Mouse (Mus musculus): ENCODE results near the gene Srp9. TPM values are rescaled to one million over a fixed set of nuclear protein-coding genes. Genes with fewer than 3 reads are reported as not detected.

Gene Srp9
- polyA plus RNA-seq, 1 experiment from 2014 or later: 156 TPM

DNA sequence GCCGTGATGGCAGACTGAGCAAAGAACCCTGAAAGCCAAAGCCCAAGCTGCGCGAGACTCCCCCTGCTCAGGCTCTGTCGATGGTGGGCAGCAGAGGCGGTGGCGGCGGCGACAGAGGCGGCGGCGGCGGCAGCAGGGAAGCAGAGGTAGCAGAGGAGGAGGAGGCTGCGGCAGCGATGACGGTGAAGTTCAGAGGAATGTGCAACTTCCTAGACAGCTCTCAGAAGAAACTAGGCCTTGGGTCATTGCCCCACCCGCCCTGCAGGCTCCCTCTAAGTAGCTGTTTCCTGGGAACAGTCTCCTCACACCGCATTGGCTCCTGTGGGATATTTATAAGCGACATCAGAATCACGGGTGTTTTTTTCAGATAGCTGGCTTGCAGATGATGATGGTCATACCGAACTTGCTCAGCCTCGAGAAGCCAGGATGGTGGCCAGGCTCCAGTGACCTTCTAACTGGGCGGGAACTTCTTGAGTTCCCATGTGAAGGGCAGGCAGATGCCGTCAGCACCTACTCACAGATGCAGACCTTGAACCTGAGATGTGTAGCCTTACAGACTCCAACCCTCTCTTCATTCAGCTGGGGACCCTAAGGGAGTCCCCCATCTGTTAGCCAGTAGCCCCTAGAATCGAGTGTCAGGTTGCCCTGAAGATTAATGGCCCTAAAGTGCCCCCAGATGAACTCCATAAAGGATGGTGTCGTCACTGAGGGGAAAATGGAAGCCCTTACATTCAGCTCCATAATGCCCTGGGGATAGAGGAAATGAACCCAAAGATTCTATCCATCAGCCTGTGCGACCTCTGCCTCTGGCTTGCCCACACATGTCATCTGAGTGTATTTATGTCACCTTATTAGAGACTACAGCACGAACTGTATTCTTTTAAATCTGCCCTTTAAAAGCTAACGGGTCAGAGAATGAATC lies 12.9 kb downstream of the Srp9 start:
- no peaks in the 10 kb centered on the region for H3K9me3 ChIP-seq
- WGBS: 69% methylated on average over 26 of the region's 28 CpGs
- no peak overlapping the region for H3K4me3 ChIP-seq (replicated peaks)
- no peak overlapping the region for H3K4me2 ChIP-seq
- H3K27me3 ChIP-seq: peaks cover 4% of the 10 kb centered on the region; the same call in 1 of the 2 replicates
- peaks cover 3% of the 10 kb centered on the region for H3K36me3 ChIP-seq (replicated peaks)
- no peak for ATAC-seq (ENCODE audit: low FRiP score)
- H3K27ac ChIP-seq: no peak overlapping the region
- H3K9ac ChIP-seq: no peak overlapping the region
- peaks cover 4% of the 10 kb centered on the region; the same call in 1 of the 2 replicates for H3K4me1 ChIP-seq

DNA sequence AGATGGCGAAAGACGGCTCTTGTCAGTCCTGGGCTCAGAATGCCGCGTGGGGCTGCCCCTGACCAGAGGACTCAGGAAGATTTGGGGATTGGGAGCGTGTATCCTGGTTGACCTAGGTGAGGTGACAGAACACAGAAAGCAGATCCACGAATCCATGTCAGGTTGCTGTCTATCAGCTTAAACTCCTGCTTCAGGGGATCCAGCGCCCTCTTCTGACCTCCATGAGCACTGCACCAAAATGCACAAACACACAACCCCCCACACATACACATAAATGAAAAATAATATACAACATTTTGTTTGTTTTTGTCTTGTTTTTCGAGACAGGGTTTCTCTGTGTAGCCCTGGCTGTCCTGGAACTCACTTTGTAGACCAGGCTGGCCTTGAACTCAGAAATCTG lies 13.6 kb downstream of the Srp9 start:
- H3K4me3 ChIP-seq (replicated peaks): no peak overlapping the region
- peaks cover 4% of the 10 kb centered on the region; the same call in 1 of the 2 replicates for H3K4me1 ChIP-seq
- H3K9ac ChIP-seq: no peak overlapping the region
- peaks cover 4% of the 10 kb centered on the region; the same call in 1 of the 2 replicates for H3K27me3 ChIP-seq
- no peak overlapping the region for H3K27ac ChIP-seq
- no peaks in the 10 kb centered on the region for H3K9me3 ChIP-seq
- H3K36me3 ChIP-seq (replicated peaks): no peaks in the 10 kb centered on the region
- no peak for ATAC-seq (ENCODE audit: low FRiP score)
- 77% methylated on average over 8 of the region's 8 CpGs for WGBS
- H3K4me2 ChIP-seq: no peak overlapping the region

DNA sequence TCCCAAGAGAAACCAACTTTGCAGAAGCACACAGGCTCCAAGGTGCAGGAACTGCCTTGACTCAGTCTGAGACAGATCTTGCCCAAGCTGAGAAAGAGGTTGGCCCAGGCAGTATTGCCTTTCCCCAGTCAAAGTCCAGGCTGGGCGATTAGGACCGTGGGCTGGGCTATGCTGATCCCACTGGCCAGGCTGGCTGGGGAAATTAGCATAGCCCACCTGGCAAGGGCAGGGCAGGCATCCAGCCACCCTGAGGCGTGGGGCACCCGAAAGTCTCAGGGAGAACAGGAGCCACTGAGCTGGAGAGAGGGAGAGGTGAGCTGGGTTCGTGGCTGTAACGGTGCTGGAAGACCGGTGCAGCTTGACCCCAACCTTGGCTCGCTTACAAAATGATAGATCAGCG lies 15.4 kb downstream of the Srp9 start:
- Histone ChIP-seq H3K9ac (no peak overlapping the region), H3K4me2 (peak overlapping the region; percentile 1; the same call in 1 of the 2 replicates), H3K4me3 (replicated peaks) (no peak overlapping the region), H3K27ac (no peak overlapping the region), H3K9me3 (no peaks in the 10 kb centered on the region), H3K4me1 (peaks cover 4% of the 10 kb centered on the region; the same call in 1 of the 2 replicates), H3K27me3 (peaks cover 4% of the 10 kb centered on the region; the same call in 1 of the 2 replicates), H3K36me3 (replicated peaks) (no peaks in the 10 kb centered on the region)
- 41% methylated on average over 9 of the region's 9 CpGs for WGBS
- no peak for ATAC-seq (ENCODE audit: low FRiP score)

DNA sequence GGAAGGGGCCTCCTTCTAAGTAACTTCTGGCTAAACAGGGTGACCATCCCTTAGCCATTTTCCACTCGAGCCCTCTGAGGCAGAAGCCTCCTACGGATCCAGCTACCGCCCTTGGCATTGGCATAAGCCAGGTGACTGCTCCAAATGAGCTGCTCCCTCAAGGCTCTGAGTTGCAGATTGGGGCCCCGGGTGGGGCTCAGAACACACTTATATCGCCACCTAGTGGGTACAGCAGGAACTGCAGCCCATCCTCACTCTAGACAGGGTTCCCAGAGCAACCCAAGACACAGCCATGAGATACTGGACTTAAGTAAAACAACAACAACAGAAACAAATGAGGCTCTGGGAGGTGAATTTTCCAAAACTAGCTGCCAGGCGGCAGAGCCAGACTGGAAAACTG lies 15.8 kb downstream of the Srp9 start:
- Histone ChIP-seq H3K4me2 (peak overlapping the region; percentile 1; the same call in 1 of the 2 replicates), H3K4me3 (replicated peaks) (no peak overlapping the region), H3K9me3 (no peaks in the 10 kb centered on the region), H3K4me1 (peaks cover 4% of the 10 kb centered on the region; the same call in 1 of the 2 replicates), H3K9ac (no peak overlapping the region), H3K27me3 (peaks cover 4% of the 10 kb centered on the region; the same call in 1 of the 2 replicates), H3K36me3 (replicated peaks) (no peaks in the 10 kb centered on the region), H3K27ac (no peak overlapping the region)
- ATAC-seq (ENCODE audit: low FRiP score): peak; percentile 76; the same call in 1 of the 2 replicates
- WGBS: 4% methylated on average over 6 of the region's 6 CpGs

DNA sequence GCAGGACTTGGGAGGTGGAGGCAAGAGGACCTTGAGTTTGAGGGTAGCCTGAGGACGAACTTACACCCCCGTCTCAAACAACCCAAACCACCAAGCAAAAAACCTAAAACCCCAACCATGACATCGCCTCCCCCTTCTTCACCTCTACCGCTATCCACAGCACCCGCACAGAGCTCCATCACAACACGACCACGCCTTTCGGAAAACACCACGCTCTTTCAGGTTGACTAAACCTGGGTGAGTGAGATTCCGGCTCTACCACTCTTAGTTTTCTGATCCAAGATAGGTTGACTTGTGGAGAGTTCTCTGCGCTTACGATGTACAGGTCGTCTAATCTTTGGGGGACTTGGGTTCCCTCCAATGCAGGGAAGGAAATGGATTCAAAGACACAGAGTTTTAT lies 18.2 kb downstream of the Srp9 start:
- Histone ChIP-seq H3K27me3 (peaks cover 4% of the 10 kb centered on the region; the same call in 1 of the 2 replicates), H3K4me1 (peaks cover 4% of the 10 kb centered on the region; the same call in 1 of the 2 replicates), H3K27ac (no peak overlapping the region), H3K9ac (no peak overlapping the region), H3K4me2 (no peak overlapping the region), H3K36me3 (replicated peaks) (no peaks in the 10 kb centered on the region), H3K4me3 (replicated peaks) (no peak overlapping the region), H3K9me3 (no peaks in the 10 kb centered on the region)
- WGBS: 93% methylated on average over 13 of the region's 13 CpGs
- no peak for ATAC-seq (ENCODE audit: low FRiP score)

DNA sequence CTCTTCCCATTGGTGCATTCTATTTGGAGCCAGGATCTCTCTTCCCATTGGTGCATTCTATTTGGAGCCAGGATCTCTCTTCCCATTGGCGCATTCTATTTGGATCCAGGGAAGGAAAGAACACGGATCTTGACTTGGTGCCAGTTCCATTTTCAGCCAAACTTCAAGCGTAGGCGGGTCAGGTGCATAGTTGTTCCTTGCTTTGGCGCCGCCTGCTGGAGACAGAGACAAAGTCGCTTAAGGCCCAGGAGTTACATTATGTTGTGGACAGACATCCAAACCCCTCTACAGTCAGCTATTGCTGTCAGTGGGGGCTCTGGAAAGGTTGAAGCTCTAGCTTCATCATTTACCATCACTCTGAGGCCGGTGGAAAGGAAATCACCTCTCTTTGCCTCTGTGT lies 18.8 kb downstream of the Srp9 start:
- Histone ChIP-seq H3K4me2 (no peak overlapping the region), H3K36me3 (replicated peaks) (no peaks in the 10 kb centered on the region), H3K4me3 (replicated peaks) (no peak overlapping the region), H3K4me1 (peaks cover 4% of the 10 kb centered on the region; the same call in 1 of the 2 replicates), H3K9ac (no peak overlapping the region), H3K27ac (no peak overlapping the region), H3K9me3 (no peaks in the 10 kb centered on the region), H3K27me3 (peaks cover 4% of the 10 kb centered on the region; the same call in 1 of the 2 replicates)
- WGBS: 77% methylated on average over 8 of the region's 8 CpGs
- ATAC-seq (ENCODE audit: low FRiP score): no peak

DNA sequence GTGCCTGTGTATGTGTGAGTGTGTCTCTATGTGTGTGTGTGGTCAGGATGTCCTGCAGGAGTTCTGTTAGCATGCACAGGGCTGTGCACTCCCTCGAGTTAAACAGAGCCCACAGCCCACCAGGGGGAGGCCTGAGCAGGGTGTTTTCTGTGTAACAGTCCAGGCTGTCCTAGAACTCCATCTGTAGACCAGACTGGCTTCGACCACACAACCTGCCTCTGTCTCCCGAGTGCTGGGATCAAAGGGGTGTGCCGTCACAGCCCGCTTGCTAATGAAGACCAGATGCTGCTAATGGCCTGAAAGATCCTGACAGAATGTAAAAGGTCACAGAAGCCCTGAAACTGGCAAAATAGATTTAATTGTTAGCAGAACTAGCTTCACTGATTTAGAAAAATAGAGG lies 21.0 kb downstream of the Srp9 start:
- WGBS: 41% methylated on average over 5 of the region's 5 CpGs

DNA sequence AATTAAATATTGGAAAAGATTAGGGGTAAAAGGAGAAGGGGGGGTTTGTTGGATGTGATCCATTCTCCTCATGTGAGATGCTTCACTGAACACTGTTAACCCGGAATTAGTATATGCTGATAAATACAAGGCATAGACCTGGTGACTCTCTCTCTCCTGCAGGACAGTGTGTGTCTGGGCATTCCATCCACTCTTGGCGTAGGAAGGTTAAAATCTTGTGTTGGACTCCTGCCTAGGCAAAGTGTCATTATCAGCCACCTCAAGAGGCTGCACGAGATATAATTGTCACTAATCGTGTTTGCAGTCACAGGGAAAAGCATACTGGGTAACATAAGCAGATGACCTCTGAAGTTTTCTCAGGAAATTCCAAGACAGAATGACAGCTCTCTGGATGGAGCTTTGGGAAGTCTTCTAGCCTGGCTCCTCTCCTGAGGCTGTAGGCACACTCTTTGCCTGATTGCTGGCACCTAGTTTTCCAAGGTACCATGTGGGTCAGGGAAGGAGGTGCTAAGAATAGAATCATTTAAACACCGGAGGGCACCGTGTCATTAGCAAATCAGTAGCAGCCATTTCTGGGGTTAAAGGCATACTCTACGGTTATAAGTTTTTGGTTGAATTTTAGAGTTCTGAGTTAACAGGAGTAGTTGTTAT lies 24.5 kb downstream of the Srp9 start:
- H3K4me3 ChIP-seq (replicated peaks): no peak overlapping the region
- H3K27me3 ChIP-seq: no peaks in the 10 kb centered on the region
- WGBS: 87% methylated on average over 7 of the region's 7 CpGs
- no peak overlapping the region for H3K9ac ChIP-seq
- no peaks in the 10 kb centered on the region for H3K9me3 ChIP-seq
- H3K36me3 ChIP-seq (replicated peaks): no peaks in the 10 kb centered on the region
- H3K27ac ChIP-seq: no peak overlapping the region
- H3K4me2 ChIP-seq: no peak overlapping the region
- no peaks in the 10 kb centered on the region for H3K4me1 ChIP-seq
- no peak for ATAC-seq (ENCODE audit: low FRiP score)

More for the DNA sequence above, 21.0 kb downstream of the Srp9 start:
- no peak overlapping the region for H3K4me3 ChIP-seq (replicated peaks)
- no peak overlapping the region for H3K4me2 ChIP-seq
- no peak overlapping the region for H3K9ac ChIP-seq
- H3K27ac ChIP-seq: no peak overlapping the region
- no peaks in the 10 kb centered on the region for H3K9me3 ChIP-seq
- no peak for ATAC-seq (ENCODE audit: low FRiP score)
- no peaks in the 10 kb centered on the region for H3K4me1 ChIP-seq
- no peaks in the 10 kb centered on the region for H3K36me3 ChIP-seq (replicated peaks)
- peaks cover 4% of the 10 kb centered on the region; the same call in 1 of the 2 replicates for H3K27me3 ChIP-seq

DNA sequence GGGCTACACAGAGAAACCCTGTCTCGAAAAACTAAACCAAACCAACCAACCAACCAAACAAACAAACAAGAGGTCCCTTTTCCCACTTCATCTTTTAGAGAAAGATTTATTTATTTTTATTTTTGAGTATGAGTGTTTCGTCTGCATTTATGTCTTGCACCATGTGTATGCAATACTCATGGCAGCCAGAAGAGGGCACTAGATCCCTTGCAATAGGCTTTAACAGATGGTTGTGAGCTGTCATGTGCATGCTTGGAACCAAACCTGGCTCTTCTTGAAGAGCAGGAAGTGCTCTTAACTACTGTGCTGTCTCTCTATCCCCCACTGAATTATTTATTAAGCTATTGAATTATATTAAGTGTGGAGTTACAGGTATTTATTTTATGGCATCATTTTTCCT lies 25.4 kb downstream of the Srp9 start:
- 98% methylated on average over 2 of the region's 2 CpGs for WGBS

DNA sequence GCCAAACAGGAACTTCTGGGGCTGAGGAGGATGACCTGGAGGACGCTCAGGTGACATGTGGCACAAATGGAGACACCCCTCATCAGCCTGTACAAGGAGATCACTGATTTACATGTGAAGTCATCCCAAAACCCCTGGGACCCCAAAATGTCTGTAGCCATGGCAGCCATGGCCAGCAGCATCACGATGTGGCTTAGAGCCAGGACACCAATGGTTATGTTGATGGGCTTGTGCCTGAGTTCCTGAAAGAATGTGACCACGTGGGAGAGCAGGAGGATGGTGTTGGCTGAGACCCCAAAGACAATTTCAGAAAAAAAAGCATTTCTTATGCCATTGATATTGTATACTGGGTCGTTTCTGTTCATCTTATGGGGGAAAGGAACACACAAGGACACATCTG lies 33.2 kb downstream of the Srp9 start:
- WGBS: 70% methylated on average over 4 of the region's 4 CpGs
- H3K4me1 ChIP-seq: no peaks in the 10 kb centered on the region
- H3K36me3 ChIP-seq (replicated peaks): no peaks in the 10 kb centered on the region
- no peak for ATAC-seq (ENCODE audit: low FRiP score)
- H3K9me3 ChIP-seq: no peaks in the 10 kb centered on the region
- no peak overlapping the region for H3K27ac ChIP-seq
- H3K4me2 ChIP-seq: no peak overlapping the region
- no peaks in the 10 kb centered on the region for H3K27me3 ChIP-seq
- H3K4me3 ChIP-seq (replicated peaks): no peak overlapping the region
- H3K9ac ChIP-seq: no peak overlapping the region

More for the DNA sequence above, 25.4 kb downstream of the Srp9 start:
- ATAC-seq (ENCODE audit: low FRiP score): no peak
- no peak overlapping the region for H3K9ac ChIP-seq
- H3K27ac ChIP-seq: no peak overlapping the region
- no peaks in the 10 kb centered on the region for H3K4me1 ChIP-seq
- no peaks in the 10 kb centered on the region for H3K36me3 ChIP-seq (replicated peaks)
- H3K4me2 ChIP-seq: no peak overlapping the region
- H3K4me3 ChIP-seq (replicated peaks): no peak overlapping the region
- no peaks in the 10 kb centered on the region for H3K9me3 ChIP-seq
- H3K27me3 ChIP-seq: no peaks in the 10 kb centered on the region

DNA sequence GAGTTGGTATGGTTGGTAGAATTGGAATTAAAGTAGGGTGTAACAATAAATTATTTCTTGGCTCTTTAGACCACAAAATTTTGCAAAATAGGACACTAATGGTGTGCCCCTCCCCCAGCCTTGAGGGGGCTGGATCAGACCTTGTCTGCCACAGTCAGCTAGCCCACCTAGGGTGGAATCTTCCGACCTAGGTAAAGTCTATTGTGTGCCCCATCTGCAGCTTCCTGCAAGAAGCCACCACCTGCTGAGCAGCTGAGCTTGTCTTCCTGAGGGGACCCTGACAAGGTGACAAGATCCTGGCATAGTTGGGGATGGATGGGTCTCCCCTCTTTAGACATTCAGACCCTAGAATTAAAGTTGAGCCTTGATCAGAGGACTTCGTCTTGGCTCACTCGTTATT lies 35.0 kb downstream of the Srp9 start:
- H3K9me3 ChIP-seq: no peaks in the 10 kb centered on the region
- no peaks in the 10 kb centered on the region for H3K4me1 ChIP-seq
- no peak overlapping the region for H3K4me3 ChIP-seq (replicated peaks)
- H3K9ac ChIP-seq: no peak overlapping the region
- WGBS: 80% methylated on average over 3 of the region's 3 CpGs
- no peak overlapping the region for H3K27ac ChIP-seq
- no peaks in the 10 kb centered on the region for H3K27me3 ChIP-seq
- ATAC-seq (ENCODE audit: low FRiP score): no peak
- no peak overlapping the region for H3K4me2 ChIP-seq
- no peaks in the 10 kb centered on the region for H3K36me3 ChIP-seq (replicated peaks)

DNA sequence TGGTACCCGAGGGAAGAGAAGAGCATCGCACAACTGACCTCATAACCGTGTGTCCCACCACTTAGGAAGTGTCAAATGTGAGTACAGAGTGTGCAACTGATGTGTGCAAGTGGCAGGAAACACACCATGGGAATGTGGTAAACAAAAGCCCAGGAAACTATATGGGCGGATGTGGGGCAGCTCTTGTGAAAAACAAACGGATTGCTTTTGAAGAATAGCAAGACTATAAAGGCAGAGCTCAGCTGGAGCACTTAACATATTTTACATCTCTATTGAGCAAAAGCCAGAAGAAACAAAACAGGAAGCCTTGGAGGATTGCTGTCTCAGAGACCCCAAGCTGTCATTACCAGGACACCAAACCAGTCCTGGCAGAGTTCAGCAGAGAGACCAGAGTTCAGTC lies 38.4 kb downstream of the Srp9 start:
- 36% methylated on average over 5 of the region's 5 CpGs for WGBS
- ATAC-seq (ENCODE audit: low FRiP score): no peak
- H3K4me1 ChIP-seq: no peaks in the 10 kb centered on the region
- H3K36me3 ChIP-seq (replicated peaks): no peaks in the 10 kb centered on the region
- H3K4me2 ChIP-seq: no peak overlapping the region
- H3K9me3 ChIP-seq: no peaks in the 10 kb centered on the region
- H3K27ac ChIP-seq: no peak overlapping the region
- H3K27me3 ChIP-seq: no peaks in the 10 kb centered on the region
- no peak overlapping the region for H3K4me3 ChIP-seq (replicated peaks)
- H3K9ac ChIP-seq: no peak overlapping the region

Measured in forebrain, embryonic 12.5 days (tissue).